Mouse (Mus musculus) cerebellum, adult 2 months (tissue): ENCODE results near the gene Tgoln1.

Experiments
- CTCF ChIP-seq: fragments of 200-500 bp; IDR thresholded peaks from 2 replicates; pipeline ENCODE4 v1.5.1; 2011; ENCODE audit warnings: low read depth, mild to moderate bottlenecking, control low read depth, low read length, moderate library complexity, borderline replicate concordance; ENCODE audit not compliant: insufficient read depth
- POLR2A ChIP-seq: fragments of 200-500 bp; IDR thresholded peaks from 2 replicates; pipeline ENCODE4 v1.6.1; 2011; ENCODE audit warnings: low read length, control low read depth, borderline replicate concordance; ENCODE audit not compliant: insufficient read depth

DNA sequence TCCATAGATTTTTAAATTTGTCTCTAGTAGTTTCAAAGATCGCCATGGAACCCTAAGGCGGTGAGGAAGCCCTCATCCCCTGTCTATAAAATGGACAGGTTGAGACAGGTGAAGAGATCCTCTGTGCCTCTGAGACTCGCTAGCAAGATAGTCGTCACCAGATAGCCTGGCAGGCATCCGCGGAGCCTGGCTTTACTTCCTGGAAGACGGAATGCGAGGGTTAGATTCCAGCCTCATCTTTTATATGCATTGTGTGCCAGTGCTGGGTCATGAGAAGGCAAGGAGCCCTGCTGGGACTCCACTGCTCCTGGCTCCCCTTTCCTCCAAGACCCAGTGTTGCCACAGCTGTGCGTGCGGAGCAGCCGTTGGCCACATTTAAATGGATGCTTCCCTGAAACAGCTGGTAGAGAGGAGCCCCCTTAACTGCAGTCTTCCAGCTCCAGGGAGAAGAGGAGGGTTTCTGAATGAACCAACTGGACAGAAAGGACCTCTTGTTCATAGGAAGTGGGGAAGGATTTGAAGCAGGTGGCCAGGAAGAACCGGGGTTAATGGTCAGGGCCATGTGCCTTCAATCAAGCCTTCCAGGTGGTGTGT, 31.3 kb upstream of the Tgoln1 start:
- TF ChIP-seq POLR2A (no peak), CTCF (no peak)
